Mouse (Mus musculus): Measurements from ENCODE around the gene Cenpb. TPM values are rescaled to one million over a fixed set of nuclear protein-coding genes. Genes with fewer than 3 reads are reported as not detected.
A peak's percentile ranks its signal among the peaks of the same experiment; 100 is the strongest.

The Cenpb gene
- polyA plus RNA-seq, 1 experiment from 2014 or later, result 12.2 TPM

GRCm38 (mm10) chr2:131204410-131204981 lies 24.6 kb upstream of the Cenpb start:
- 8% methylated on average over 7 of the region's 7 CpGs for WGBS
- DNase-seq (ENCODE audit: low spot score), result peak; percentile 98
- TF ChIP-seq EP300 (optimal IDR thresholded peaks at IDR 0.05) (peak; percentile 91), CTCF (IDR thresholded peaks at IDR 0.05; ENCODE audit: low read depth) (no peak)
- peak; percentile 95 for ATAC-seq (ENCODE audit: low FRiP score, low TSS enrichment)
- Histone ChIP-seq H3K4me3 (ENCODE audit: low read depth, low read length) (no peak overlapping the region), H3K4me1 (replicated peaks; ENCODE audit: control insufficient read depth, insufficient read depth) (peaks cover 12% of the 10 kb centered on the region), H3K36me3 (ENCODE audit: control insufficient read depth, insufficient read depth, low read length) (peaks cover 5% of the 10 kb centered on the region; the same call in 1 of the 2 replicates), H3K4me2 (replicated peaks; ENCODE audit: low read depth) (peak overlapping the region; percentile 34; the same call in 1 of the 2 replicates), H3K9me3 (ENCODE audit: control insufficient read depth, low read length) (no peaks in the 10 kb centered on the region), H3K9ac (ENCODE audit: low read length) (peak overlapping the region; percentile 27; the same call in 1 of the 2 replicates), H3K27ac (replicated peaks) (peak overlapping the region; percentile 97), H3K27me3 (ENCODE audit: control insufficient read depth, insufficient read depth, low read length) (no peaks in the 10 kb centered on the region)

GRCm38 (mm10) chr2:131203816-131204409 lies 24.0 kb upstream of the Cenpb start:
- TF ChIP-seq EP300 (optimal IDR thresholded peaks at IDR 0.05) (no peak), CTCF (IDR thresholded peaks at IDR 0.05; ENCODE audit: low read depth) (no peak)
- Histone ChIP-seq H3K36me3 (ENCODE audit: control insufficient read depth, insufficient read depth, low read length) (peaks cover 5% of the 10 kb centered on the region; the same call in 1 of the 2 replicates), H3K27me3 (ENCODE audit: control insufficient read depth, insufficient read depth, low read length) (no peaks in the 10 kb centered on the region), H3K4me1 (replicated peaks; ENCODE audit: control insufficient read depth, insufficient read depth) (peaks cover 8% of the 10 kb centered on the region), H3K27ac (replicated peaks) (peak overlapping the region; percentile 97), H3K4me3 (ENCODE audit: low read depth, low read length) (no peak overlapping the region), H3K4me2 (replicated peaks; ENCODE audit: low read depth) (peak overlapping the region; percentile 14; the same call in 1 of the 2 replicates), H3K9ac (ENCODE audit: low read length) (no peak overlapping the region; the same call in 1 of the 2 replicates), H3K9me3 (ENCODE audit: control insufficient read depth, low read length) (no peaks in the 10 kb centered on the region)
- DNase-seq (ENCODE audit: low spot score) (peak; percentile 71), ATAC-seq (ENCODE audit: low FRiP score, low TSS enrichment) (peak; percentile 68)
- 52% methylated on average over 6 of the region's 6 CpGs for WGBS

- DNase-seq (ENCODE audit: low spot score), result no peak
- no peak overlapping the region for H3K4me2 ChIP-seq (replicated peaks; ENCODE audit: low read depth)
- 88% methylated on average over 3 of the region's 3 CpGs for WGBS
- no peaks in the 10 kb centered on the region for H3K9me3 ChIP-seq (ENCODE audit: control insufficient read depth, low read length)
- no peaks in the 10 kb centered on the region for H3K27me3 ChIP-seq (ENCODE audit: control insufficient read depth, insufficient read depth, low read length)
- H3K4me3 ChIP-seq (ENCODE audit: low read depth, low read length), result no peak overlapping the region
- no peak overlapping the region for H3K27ac ChIP-seq (replicated peaks)
- peaks cover 8% of the 10 kb centered on the region for H3K4me1 ChIP-seq (replicated peaks; ENCODE audit: control insufficient read depth, insufficient read depth)
- peaks cover 8% of the 10 kb centered on the region; the same call in 1 of the 2 replicates for H3K36me3 ChIP-seq (ENCODE audit: control insufficient read depth, insufficient read depth, low read length)
- no peak for ATAC-seq (ENCODE audit: low FRiP score, low TSS enrichment)
- no peak for TF ChIP-seq EP300 (optimal IDR thresholded peaks at IDR 0.05)
- TF ChIP-seq CTCF (IDR thresholded peaks at IDR 0.05; ENCODE audit: low read depth), result no peak
- no peak overlapping the region for H3K9ac ChIP-seq (ENCODE audit: low read length)
These were observed 21.4 kb upstream of the Cenpb start for GRCm38 (mm10) chr2:131201262-131201661.

- Histone ChIP-seq H3K4me2 (replicated peaks; ENCODE audit: low read depth) (no peak overlapping the region), H3K4me1 (replicated peaks; ENCODE audit: control insufficient read depth, insufficient read depth) (peaks cover 8% of the 10 kb centered on the region), H3K4me3 (ENCODE audit: low read depth, low read length) (no peak overlapping the region), H3K9me3 (ENCODE audit: control insufficient read depth, low read length) (no peaks in the 10 kb centered on the region), H3K9ac (ENCODE audit: low read length) (no peak overlapping the region), H3K27ac (replicated peaks) (no peak overlapping the region), H3K36me3 (ENCODE audit: control insufficient read depth, insufficient read depth, low read length) (peaks cover 8% of the 10 kb centered on the region; the same call in 1 of the 2 replicates), H3K27me3 (ENCODE audit: control insufficient read depth, insufficient read depth, low read length) (no peaks in the 10 kb centered on the region)
- DNase-seq (ENCODE audit: low spot score) (no peak), ATAC-seq (ENCODE audit: low FRiP score, low TSS enrichment) (no peak)
- 67% methylated on average over 2 of the region's 2 CpGs for WGBS
- no peak for TF ChIP-seq EP300 (optimal IDR thresholded peaks at IDR 0.05)
These were observed 20.8 kb upstream of the Cenpb start for GRCm38 (mm10) chr2:131200710-131201109.

- no peak for TF ChIP-seq EP300 (optimal IDR thresholded peaks at IDR 0.05)
- TF ChIP-seq CTCF (IDR thresholded peaks at IDR 0.05; ENCODE audit: low read depth), result no peak
- H3K9ac ChIP-seq (ENCODE audit: low read length), result no peak overlapping the region
- H3K4me1 ChIP-seq (replicated peaks; ENCODE audit: control insufficient read depth, insufficient read depth), result no peaks in the 10 kb centered on the region
- WGBS, result 92% methylated on average over 16 of the region's 16 CpGs
- no peaks in the 10 kb centered on the region for H3K9me3 ChIP-seq (ENCODE audit: control insufficient read depth, low read length)
- no peak overlapping the region for H3K27ac ChIP-seq (replicated peaks)
- ATAC-seq (ENCODE audit: low FRiP score, low TSS enrichment), result peak; percentile 19; the same call in 1 of the 2 replicates
- H3K4me3 ChIP-seq (ENCODE audit: low read depth, low read length), result no peak overlapping the region
- H3K4me2 ChIP-seq (replicated peaks; ENCODE audit: low read depth), result no peak overlapping the region
- H3K36me3 ChIP-seq (ENCODE audit: control insufficient read depth, insufficient read depth, low read length), result peaks cover 26% of the 10 kb centered on the region
- DNase-seq (ENCODE audit: low spot score), result no peak
- H3K27me3 ChIP-seq (ENCODE audit: control insufficient read depth, insufficient read depth, low read length), result no peaks in the 10 kb centered on the region
These were observed 16.9 kb upstream of the Cenpb start for GRCm38 (mm10) chr2:131196606-131197316.
